Mouse (Mus musculus) cerebellum, adult 2 months (tissue): ENCODE results near the gene Rasgef1a. TPM values are rescaled to one million over a fixed set of nuclear protein-coding genes. Genes with fewer than 3 reads are reported as not detected.

Experiments used
- DNase-seq, 2 experiments: peaks; one replicate each; pipeline ENCODE4 v3.0.0; 2021
- H3K27ac ChIP-seq: fragments of 200-500 bp; 2 replicates; pipeline ENCODE4 v1.5.1; 2012; ENCODE audit warnings: low read length, control low read depth, inconsistent platforms; ENCODE audit not compliant: insufficient read depth
- H3K27me3 ChIP-seq: fragments of 200-500 bp; 2 replicates; pipeline ENCODE4 v1.6.1; 2012; ENCODE audit warnings: inconsistent platforms, mild to moderate bottlenecking, low read length, moderate library complexity; ENCODE audit not compliant: control insufficient read depth, insufficient read depth
- H3K4me1 ChIP-seq: fragments of 200-500 bp; 2 replicates; pipeline ENCODE4 v1.6.1; 2011; ENCODE audit warnings: low read length; ENCODE audit not compliant: control insufficient read depth, insufficient read depth
- H3K4me3 ChIP-seq: fragments of 200-500 bp; replicated peaks from 2 replicates; pipeline ENCODE3; 2011; ENCODE audit warnings: mild to moderate bottlenecking, low read depth, low read length, control low read depth; ENCODE audit not compliant: insufficient read depth
- CTCF ChIP-seq: fragments of 200-500 bp; IDR thresholded peaks from 2 replicates; pipeline ENCODE4 v1.5.1; 2011; ENCODE audit warnings: low read depth, mild to moderate bottlenecking, control low read depth, low read length, moderate library complexity, borderline replicate concordance; ENCODE audit not compliant: insufficient read depth
- POLR2A ChIP-seq: fragments of 200-500 bp; IDR thresholded peaks from 2 replicates; pipeline ENCODE4 v1.6.1; 2011; ENCODE audit warnings: low read length, control low read depth, borderline replicate concordance; ENCODE audit not compliant: insufficient read depth
- WGBS: fragments of 180-500 bp; shearing (Covaris S2); methylation state at CpG from one replicate; pipeline ENCODE4 v1.1.7; 2018; 5-methylcytosine and 5-hydroxymethylcytosine counted together
- polyA plus RNA-seq: library from polyadenylated mRNA; depleted of rRNA; stranded (reverse); fragments of >200 nt; gene quantifications from 2 replicates; pipeline ENCODE4 v1.2.3, GENCODE M21; 2012

Rasgef1a gene
- polyA plus RNA-seq, 1 experiment: 59.8 TPM

DNA sequence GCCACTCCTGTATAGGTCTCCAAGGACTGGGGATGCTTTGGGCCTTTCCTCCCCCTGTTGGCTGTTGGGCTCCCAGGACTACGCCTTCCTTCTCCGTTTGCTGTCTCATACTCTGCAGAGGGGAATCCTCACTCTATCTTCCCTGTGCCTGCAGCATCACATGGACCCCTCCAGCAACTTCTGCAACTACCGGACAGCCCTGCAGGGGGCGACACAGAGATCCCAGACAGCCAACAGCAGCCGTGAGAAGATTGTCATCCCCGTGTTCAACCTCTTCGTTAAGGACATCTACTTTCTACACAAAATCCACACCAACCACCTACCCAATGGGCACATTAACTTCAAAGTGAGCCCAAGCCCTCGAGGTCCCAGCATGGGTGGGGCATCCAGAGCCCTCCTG, 76.7 kb downstream of the Rasgef1a start:
- Histone ChIP-seq H3K4me3 (no peak overlapping the region), H3K27me3 (no peaks in the 10 kb centered on the region), H3K27ac (no peak overlapping the region), H3K4me1 (peaks cover 18% of the 10 kb centered on the region)
- 55% methylated on average over 8 of the region's 8 CpGs for WGBS
- TF ChIP-seq POLR2A (no peak), CTCF (peak; percentile 50; the same call in 1 of the 2 replicates)
- DNase-seq: peak in 1 of 2 experiments; percentile 41

DNA sequence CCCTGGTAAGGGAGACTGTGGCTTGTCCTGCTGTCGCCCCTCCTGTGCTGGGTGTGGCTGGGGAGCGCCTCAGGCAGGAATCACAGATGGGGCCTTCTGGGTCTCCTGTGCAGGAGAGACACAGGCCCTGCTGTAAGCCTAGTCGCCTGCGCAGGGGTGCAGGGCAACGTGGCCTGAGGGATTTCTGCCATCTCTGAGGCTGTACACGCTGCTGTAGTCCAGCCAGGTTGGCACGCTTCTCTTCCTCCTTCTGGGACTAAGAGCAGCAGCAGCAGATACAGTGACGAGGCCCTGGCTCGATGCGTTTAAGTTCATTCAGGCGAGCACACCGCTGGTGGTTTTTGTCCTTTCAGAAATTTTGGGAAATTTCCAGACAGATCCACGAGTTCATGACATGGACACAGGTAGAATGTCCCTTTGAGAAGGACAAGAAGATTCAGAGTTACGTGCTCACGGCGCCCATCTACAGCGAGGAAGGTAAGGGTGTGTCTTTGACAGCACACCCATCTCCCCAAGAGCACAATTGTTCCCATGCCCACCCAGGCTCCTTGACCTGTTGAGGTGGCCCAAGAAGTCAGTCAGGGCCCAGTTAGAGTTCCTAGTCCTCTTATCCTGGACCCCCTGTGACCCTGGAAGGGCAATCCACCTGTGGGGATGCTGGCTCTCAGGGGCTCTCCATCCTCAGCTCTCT, 77.7 kb downstream of the Rasgef1a start:
- WGBS: 36% methylated on average over 17 of the region's 17 CpGs
- Histone ChIP-seq H3K27ac (no peak overlapping the region), H3K27me3 (no peaks in the 10 kb centered on the region), H3K4me3 (no peak overlapping the region), H3K4me1 (peaks cover 14% of the 10 kb centered on the region)
- DNase-seq: no peak
- no peak for TF ChIP-seq POLR2A
- no peak for TF ChIP-seq CTCF

DNA sequence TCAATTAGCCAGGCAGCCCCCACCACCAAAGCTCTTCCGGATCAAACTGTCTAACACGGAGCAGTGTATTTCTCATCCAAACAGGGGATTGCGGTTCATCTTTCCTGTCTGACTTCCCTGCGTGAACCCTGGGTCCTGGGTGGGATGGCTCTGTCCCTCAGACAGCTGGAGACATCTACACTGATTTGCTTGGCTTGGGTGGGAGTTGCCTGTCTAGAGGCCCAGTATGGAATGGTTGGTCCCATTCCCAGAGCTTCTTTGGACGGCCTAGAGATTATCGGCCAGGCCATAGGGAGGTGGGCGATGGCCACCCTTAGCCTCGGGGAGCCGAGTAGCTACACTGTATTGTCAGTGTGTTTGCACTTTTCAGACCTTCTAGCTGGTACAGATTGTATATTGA, 79.6 kb downstream of the Rasgef1a start:
- H3K27me3 ChIP-seq: no peaks in the 10 kb centered on the region
- H3K4me1 ChIP-seq: peaks cover 4% of the 10 kb centered on the region; the same call in 1 of the 2 replicates
- WGBS: 61% methylated on average over 9 of the region's 9 CpGs

DNA sequence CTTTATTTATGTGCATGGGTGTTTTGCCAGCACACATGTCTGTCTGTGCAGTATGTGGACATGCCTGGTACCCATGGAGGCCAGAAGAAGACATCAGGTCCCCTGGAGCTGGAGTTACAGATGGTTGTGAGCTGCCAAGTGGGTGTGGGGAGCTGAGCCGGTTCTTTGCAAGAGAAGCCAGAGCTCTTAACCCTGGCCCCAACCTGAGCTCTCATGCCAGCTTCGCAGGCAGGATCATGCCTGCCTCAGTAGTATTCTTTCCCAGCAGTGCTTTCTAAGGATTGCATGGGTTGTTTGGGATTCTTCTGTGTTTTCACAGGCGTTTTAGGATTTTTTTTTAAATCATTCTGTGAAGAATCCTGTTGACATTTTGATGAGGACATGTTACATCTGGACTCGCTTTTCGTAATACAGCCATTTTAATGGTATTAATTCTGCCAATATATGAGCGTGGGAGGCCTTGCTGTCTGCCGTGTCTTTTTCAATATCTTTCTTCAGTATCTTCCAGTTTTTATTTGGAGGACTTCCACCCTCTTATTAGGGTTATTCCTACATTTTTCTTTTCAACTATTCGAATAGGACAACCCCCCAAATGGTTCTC, 86.6 kb downstream of the Rasgef1a start:
- no peak for DNase-seq
- Histone ChIP-seq H3K4me1 (peaks cover 4% of the 10 kb centered on the region), H3K4me3 (no peak overlapping the region), H3K27ac (no peak overlapping the region), H3K27me3 (no peaks in the 10 kb centered on the region)
- WGBS: 79% methylated on average over 8 of the region's 8 CpGs
- TF ChIP-seq POLR2A: no peak
- no peak for TF ChIP-seq CTCF

More for the DNA sequence above, 79.6 kb downstream of the Rasgef1a start:
- no peak overlapping the region for H3K27ac ChIP-seq
- DNase-seq: no peak
- H3K4me3 ChIP-seq: no peak overlapping the region
- TF ChIP-seq CTCF: no peak
- TF ChIP-seq POLR2A: no peak

DNA sequence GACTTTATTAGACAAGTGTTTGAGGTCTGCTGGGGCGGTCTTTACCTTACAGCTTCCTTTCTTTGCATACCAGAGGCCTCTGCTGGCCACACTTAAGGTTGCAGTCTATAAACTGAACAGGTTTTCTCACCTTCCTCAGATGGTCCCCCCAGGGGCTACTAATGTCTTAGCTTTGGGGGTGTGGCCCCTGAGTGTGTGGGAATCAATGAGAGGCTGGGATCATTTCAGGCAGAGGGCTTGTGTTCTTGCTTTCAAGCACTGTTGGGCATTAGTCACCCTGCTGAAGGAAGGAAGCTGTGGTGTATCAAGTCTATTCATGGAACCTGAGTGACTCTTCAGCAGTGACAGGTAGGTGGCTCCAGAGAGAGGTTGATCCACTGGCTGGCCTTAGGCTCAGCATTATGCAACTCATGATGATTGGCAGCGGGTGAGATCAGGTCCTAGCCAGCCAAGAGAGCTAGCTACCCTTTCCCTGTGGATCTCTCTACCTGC, 88.1 kb downstream of the Rasgef1a start:
- peak overlapping the region; percentile 44; the same call in 1 of the 2 replicates for H3K27ac ChIP-seq
- H3K4me3 ChIP-seq: no peak overlapping the region
- peak; percentile 79 to 80 for DNase-seq
- TF ChIP-seq POLR2A (no peak), CTCF (peak; percentile 57)
- H3K4me1 ChIP-seq: peaks cover 4% of the 10 kb centered on the region
- WGBS: 8% methylated on average over 2 of the region's 2 CpGs
- H3K27me3 ChIP-seq: no peaks in the 10 kb centered on the region

DNA sequence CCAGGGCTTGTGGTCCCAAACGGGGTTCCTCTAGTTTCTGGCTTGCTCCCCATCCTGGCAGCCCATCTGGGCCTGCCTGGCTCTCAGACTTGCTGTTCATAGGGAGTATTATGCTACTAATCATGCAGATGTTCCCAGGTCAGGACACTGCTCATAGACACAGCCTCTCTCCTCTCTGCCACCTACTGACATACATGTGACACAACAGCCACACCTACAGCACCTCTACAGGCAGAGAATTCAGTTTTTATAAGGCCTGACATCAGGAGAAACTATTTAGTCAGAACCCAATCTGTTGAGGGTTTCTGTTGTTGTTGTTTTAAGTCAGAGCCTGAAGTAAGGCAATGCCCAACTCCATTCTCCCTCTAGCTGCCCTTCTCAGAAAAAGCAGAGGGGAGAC, 100.6 kb downstream of the Rasgef1a start:
- no peak for TF ChIP-seq POLR2A
- TF ChIP-seq CTCF: peak; percentile 28; the same call in 1 of the 2 replicates
- no peaks in the 10 kb centered on the region for H3K27me3 ChIP-seq
- no peaks in the 10 kb centered on the region for H3K4me1 ChIP-seq
- WGBS: 39% methylated on average over 1 of the region's 1 CpGs
- no peak overlapping the region for H3K4me3 ChIP-seq
- no peak overlapping the region for H3K27ac ChIP-seq
- no peak for DNase-seq

DNA sequence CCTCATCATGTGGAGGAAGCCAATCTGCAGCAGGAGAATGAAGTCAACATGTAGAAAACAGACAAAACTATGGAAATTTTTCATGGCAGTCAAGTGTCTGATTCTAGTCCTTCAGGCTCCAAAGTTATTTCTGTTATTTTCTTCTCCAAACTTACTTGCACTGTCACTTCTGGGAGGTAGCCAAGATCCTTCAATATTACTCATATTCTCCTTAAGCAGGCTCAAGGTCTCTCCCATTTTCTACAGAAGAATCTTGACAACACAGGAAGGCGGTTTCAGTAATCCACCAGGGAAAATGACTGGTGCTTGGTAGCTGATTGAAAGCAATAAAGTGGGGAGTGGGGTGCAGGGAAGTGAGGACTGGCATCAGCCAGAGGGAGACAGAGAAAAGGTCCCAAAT, 111.5 kb downstream of the Rasgef1a start:
- no peak overlapping the region for H3K4me3 ChIP-seq
- no peak overlapping the region for H3K27ac ChIP-seq
- no peak for TF ChIP-seq CTCF
- TF ChIP-seq POLR2A: no peak
- no peaks in the 10 kb centered on the region for H3K27me3 ChIP-seq
- H3K4me1 ChIP-seq: no peaks in the 10 kb centered on the region
- WGBS: 91% methylated on average over 1 of the region's 1 CpGs
- DNase-seq: no peak

DNA sequence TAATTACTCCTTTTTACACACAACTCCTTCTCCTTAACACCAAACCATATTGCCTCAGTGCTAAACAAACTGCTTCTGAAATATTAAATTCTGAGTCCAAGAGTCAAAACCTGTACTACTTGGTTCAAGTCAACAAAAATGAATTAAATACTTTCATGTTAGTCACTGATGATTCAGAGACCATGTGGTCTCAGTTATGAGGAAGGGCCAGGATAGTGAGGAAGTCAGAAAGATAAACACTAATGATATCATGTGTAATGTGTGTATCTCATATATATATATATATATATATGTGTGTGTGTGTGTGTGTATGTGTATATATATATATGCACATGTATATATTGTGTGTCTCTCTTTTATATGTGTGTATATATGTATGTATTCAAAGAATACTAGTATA, 115.3 kb downstream of the Rasgef1a start:
- no peaks in the 10 kb centered on the region for H3K4me1 ChIP-seq
- H3K27me3 ChIP-seq: no peaks in the 10 kb centered on the region
- TF ChIP-seq POLR2A: no peak
- TF ChIP-seq CTCF: no peak

More for the DNA sequence above, 115.3 kb downstream of the Rasgef1a start:
- Histone ChIP-seq H3K4me3 (no peak overlapping the region), H3K27ac (no peak overlapping the region)
- no peak for DNase-seq
